Mouse (Mus musculus) G1E (cell line): ENCODE results near the gene Gm13271.

Source experiments
- CTCF ChIP-seq: IDR thresholded peaks from 2 replicates; pipeline ENCODE4 v1.5.1; 2012; ENCODE audit warnings: low read depth, low read length, inconsistent platforms, mixed read lengths
- GATA1 ChIP-seq: IDR thresholded peaks from 2 replicates; pipeline ENCODE4 v1.6.1; 2012; ENCODE audit warnings: borderline replicate concordance, low read length, inconsistent platforms, mixed read lengths
- GATA2 ChIP-seq: IDR thresholded peaks from 2 replicates; pipeline ENCODE4 v1.6.1; 2012; ENCODE audit warnings: low read depth, low read length, inconsistent platforms, borderline replicate concordance
- POLR2AphosphoS5 ChIP-seq: IDR thresholded peaks from 2 replicates; pipeline ENCODE4 v1.6.1; 2012; ENCODE audit warnings: low read depth, low read length, inconsistent platforms; ENCODE audit not compliant: insufficient replicate concordance
- TAL1 ChIP-seq: conservative IDR thresholded peaks from 2 replicates; pipeline ENCODE4 v1.6.1; 2012; ENCODE audit warnings: low read depth, low read length, inconsistent platforms, mixed read lengths

DNA sequence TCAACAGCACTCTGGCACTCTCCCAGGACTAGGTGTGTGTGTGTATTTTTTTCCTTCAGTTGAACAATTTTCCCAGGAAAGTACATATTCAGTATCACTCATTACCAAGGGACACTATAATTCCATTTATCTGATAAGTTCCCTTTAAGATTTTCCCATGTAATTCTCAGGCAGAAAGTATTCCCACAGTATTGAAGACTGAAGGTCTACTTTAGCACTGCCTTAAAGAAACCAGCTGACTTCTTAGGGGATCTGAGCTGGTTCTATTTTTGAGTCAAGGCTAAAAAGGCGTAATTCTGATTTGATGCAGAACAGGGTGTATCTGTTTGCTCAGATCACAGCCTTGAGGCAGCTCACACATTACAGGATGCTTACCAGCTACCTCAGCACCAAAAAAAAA is 36.0 kb upstream of the Gm13271 start:
- TF ChIP-seq GATA1 (no peak), TAL1 (no peak), CTCF (no peak), POLR2AphosphoS5 (no peak), GATA2 (no peak)
